Mouse (Mus musculus) gastrocnemius, postnatal 10 days (tissue): ENCODE measurements around the gene OR5BS1P. TPM values are rescaled to one million over a fixed set of nuclear protein-coding genes. Genes with fewer than 3 reads are reported as not detected.
"Not testable (repeated sequence)": the region's sequence is repeated elsewhere in the genome, so short reads cannot be mapped to it uniquely, and the experiment has no call there.

ENCODE experiments used
- DNase-seq: peaks from one replicate; pipeline ENCODE4 v3.0.0; 2021; ENCODE audit warnings: mixed read lengths
- microRNA-seq, 2 experiments: library from miRNA; unstranded; fragments of <30 nt; microRNA quantifications; one replicate each; pipeline ENCODE4 v1.2.0; 2021
- total RNA-seq, 2 experiments: library from RNA; stranded (reverse); gene quantifications; 2 replicates each; pipeline ENCODE4 v1.2.3; 2021

The OR5BS1P gene
- total RNA-seq, 2 experiments from 2014 or later: not detected

DNA sequence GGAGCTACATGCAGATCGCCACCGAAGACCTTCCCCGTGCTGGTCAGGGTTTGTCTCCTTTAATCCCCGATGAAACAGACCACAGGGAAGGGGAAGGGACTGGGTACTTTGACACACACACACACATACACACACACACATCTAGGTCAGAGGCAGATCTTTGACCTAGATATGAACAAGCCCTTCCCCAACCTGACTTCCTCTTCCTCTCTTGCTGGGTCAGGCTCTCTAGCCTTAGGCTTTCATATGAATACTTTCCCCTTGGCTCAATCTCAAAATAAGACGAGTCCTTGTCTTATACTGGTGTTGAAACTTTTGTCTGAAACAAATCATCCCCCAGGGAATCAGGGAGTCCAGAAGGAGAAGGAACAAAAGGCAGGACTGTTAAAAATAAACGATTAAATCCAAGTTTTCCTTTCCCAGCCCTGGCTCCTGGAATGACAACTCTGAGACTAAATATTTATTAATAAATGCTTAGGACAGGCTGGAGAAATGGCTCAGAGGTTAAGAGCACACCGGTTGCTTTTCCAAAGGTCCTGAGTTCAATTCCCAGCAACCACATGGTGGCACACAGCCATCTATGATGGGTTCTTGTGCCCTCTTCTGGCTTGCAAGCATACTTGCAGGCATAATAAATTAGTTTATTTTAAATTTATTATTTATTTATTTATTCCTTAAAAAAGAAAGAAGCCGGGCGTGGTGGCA lies 36.7 kb downstream of the OR5BS1P start:
- DNase-seq: no peak

DNA sequence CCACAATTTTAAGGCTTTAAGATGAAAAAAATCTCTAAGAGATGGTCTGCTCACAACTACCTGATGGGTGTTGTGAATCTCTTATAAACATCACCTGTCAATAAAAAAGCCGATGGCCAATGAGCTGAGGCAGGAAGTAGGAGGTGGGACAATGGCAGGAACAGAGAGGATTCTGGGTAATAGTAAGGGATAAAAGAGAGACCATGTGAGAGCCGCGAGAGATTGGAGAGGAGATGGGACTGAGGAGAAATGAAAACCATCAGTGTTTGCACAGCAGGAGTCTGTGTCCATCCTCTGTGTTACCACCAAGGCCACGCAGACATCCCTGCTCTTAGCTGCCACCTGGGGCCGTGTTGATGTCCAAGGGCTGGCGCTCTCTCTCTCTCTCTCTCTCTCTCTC lies 37.6 kb downstream of the OR5BS1P start:
- DNase-seq: no peak

DNA sequence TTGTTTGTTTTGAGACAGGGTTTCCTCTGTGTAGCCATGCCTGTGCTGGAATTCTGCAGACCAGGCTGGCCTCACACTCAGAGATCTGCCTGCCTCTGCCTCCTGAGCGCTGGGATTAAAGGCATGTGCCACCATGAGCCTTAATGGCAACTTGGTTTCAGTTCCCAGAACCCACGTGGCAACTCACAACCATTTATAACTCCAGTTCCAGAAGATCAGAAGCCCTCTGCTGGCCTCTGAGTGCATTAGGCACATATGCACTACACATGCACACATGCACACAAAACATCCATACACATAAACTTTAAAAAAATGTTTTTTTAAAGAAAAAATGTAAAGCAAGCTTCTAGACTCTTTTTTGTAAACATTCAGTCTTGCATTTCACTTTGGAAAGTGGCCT lies 39.7 kb downstream of the OR5BS1P start:
- DNase-seq: no peak

DNA sequence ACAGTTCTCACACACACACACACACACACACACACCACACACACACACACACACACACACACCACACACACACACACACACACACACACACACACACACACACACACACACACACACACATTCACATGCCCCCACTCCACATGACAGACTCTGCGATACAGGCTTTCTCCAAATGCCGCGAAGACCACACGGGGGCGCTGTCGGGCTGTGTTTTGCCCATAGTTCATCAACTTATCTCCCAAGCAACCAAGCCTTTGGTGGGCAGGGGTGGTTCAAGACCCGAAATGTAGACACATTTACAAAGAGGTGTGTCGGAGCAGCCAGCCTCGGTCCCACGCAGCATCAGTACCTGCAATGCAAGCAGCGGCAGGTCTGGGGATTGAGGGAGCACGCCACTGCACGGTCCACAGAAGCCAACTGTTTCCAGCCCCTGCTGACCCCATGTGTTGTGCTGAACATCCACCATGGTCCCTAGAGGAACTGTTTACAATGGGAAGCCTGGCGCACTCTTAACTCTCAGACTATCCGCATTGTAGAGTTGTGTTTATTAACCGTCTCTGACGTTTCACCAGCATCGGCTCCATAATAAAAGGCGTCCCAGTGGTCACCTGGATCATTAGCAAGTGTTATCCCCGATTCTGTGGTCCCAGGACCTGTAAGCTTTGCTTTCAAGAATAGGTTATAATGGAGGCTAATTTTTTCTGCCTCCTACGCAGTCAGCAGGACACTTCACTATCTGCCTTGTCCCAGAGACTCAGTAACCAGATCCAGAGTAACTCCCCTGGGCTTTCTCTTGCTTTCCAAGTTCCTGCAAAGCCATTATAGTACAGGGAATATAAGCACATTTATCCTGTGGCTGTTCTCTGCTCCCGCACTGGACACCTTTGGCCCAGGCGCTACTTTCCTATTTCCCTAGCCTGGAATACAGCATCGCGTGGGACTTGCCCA lies 41.0 kb downstream of the OR5BS1P start:
- peak; percentile 88 for DNase-seq

DNA sequence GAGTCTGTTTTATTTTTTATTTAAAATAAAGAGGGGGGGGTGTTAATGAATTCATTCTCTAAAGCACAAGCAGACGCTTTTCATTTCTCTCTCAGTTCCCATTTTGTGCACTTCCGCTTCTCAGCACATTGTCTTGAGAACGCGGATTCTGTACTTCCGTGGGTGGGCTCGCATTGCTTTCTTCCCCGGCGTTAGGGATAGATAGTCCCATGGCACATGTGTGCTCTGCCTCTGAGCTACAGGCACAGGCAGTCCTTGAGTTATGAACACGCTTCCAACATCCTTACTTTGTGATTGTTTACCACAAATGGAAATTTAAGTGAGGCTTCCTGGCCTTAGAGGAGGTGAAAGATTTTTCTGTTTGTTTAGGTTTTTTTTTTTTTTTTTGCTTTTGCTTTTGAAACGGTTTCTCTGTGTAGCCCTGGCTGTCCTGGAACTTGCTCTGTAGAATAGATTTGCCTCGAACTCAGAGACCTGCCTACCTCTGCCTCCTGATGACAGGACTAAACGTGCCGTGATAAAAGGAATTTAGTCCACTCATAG lies 41.8 kb downstream of the OR5BS1P start:
- no peak for DNase-seq

DNA sequence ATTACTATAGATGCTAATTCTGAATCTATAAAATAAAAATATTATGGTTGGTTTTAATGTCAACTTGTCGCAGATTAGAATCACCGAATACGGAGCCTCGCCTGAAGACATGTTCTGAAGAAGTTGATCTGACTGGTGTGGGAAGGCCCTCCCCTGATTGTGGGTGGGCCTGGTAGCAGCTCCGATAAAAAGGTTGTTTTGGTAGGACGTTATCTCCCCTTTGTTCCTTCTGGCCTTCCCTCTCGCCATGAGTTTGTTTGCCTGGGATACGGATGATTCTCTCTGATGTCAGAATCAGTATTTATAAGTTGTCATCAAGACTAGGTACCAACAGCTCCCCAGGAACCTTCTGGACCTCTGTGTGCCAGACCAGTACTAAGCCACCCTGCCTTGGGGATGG lies 42.5 kb downstream of the OR5BS1P start:
- no peak for DNase-seq

DNA sequence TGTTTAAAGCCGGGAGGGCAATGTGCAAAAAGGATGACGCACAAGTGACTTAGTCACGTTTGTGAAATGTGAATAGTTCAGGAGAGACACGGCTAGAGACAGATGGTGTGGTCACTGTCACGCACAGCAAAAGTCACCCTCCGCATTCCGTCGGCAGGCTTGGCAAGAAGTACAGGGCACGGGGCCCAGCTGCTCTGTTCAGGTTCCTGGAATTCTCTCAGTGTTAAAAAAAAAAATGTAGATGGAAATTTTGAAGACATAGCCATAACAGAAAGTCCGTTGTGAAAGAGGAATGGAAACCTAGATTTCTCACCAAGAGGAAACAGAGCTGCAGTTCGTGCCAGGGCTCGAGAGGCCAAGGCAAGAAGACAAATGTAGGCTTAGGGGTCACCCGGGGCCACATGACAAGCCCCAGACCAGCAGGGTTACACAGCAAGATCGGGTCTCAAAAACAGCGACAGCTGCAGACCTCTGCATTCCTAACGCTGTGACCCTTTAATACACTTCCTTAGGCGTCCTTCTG lies 43.2 kb downstream of the OR5BS1P start:
- DNase-seq: peak; percentile 68

DNA sequence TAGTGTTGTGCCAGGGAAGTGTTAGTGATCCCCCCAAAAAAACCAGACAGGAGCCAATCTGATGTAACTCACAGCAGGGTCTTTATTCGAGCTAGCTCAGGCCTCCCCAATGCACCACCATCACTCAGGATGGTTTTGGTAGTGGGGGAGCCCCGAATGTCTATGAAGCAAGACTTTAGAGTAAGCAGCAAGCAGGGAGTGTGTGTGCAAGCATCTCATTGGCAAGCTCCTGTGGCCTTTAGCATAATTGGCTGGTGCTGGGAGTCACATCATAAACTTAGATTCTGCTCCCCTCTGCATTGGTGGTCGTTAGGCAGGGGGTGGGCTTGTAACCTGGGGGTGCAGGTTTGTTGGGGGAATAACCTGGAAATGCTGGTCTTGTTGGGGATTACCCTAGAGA lies 44.0 kb downstream of the OR5BS1P start:
- not testable (repeated sequence) for DNase-seq

DNA sequence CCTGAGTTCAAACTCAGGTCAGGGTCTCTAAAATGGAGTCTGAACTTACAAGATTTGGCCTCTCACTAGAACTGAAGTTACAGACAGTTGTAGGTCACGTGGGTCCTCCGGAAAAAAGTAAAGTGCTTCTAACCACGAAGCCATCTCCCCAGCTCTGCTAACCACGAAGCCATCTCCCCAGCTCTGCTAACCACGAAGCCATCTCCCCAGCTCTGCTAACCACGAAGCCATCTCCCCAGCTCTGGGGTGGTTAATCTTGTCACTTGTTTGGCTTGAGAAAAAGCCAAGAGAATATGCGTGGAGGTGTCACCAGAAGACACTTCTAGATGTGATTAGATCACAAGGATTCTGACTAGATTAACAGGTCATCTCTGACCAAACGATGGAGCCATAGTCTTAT lies 44.5 kb downstream of the OR5BS1P start:
- no peak for DNase-seq

DNA sequence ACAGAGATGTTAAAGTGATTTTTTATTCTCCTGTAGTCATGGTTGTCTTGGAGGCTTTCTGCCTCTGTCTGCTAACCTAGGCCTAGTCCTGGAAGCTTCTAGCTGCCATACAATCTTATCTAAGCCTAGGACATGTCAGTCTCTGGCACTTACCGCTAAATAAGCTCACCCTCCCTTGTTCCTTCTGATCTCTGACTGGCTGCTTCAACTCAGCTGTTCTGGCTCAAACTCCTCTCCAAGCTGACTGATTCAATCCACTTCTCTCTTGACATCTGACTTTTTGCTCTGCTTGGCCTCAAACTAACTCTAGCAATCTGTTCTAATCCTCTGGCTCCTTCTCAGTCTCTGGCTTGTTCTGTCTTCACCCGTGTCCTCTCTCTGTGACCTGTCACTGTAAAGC lies 45.1 kb downstream of the OR5BS1P start:
- not testable (repeated sequence) for DNase-seq

DNA sequence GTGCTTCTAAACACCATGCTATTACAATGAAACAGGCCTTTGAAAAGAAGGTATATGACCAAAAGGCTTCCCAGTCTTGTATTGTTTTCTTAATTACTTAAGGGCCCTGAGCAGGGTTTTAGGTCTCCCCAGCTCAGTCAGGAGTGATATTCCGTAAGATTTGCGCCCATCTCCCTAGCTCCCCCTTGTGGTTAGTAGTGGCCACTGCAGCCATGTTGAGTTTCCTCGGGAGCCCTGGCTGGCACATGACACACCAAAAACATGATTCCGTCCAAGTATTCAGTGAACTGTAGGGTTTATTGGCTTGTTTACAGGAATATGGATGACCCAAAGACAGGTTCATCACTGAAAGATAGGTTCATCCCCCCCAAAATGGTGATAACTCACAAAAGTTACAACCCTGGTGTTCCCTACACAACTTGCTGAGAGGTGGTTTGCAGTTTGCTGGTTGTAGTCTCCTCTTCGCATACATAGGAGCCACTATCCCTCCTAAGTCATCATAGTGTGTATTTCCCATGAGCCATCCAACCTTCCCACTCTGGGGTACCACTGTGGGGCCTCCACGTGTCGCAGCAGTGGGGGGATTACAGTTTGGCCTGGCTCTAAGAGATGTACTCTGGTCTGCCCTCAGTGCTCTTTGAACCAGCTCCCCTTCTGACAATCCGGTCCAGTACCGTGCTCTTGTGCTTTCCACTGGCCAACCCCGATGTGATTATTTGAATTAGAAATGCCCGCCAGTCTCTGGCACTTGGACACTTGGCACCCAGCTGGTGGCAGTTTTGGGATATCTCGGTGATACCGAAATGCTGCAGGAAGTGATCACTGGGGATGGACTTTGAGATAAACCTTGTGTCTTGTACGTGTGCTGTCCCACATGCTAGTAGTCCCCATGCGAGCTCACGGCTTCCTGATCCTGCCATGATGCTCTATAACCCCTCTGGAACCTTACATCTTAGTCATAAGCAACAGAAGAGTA lies 48.0 kb downstream of the OR5BS1P start:
- peak; percentile 57 for DNase-seq

DNA sequence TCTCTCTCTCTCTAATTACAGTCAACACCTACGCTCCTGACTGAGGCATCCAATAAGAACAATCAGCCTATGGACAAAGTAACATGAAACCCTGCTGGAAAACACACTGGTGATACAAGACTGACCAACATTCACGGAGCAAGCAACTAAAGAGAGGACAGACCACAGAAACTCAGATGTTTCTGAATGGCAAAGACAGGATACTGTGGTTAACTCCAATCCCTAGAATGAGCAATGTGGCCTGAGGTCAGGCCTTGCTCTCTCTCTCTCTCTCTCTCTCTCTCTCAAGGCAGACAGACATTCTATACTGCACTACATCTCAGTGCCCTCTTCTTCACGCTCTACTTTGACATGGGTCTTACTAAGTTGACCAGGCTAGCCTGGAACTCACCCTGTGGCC lies 51.5 kb downstream of the OR5BS1P start:
- DNase-seq: no peak

DNA sequence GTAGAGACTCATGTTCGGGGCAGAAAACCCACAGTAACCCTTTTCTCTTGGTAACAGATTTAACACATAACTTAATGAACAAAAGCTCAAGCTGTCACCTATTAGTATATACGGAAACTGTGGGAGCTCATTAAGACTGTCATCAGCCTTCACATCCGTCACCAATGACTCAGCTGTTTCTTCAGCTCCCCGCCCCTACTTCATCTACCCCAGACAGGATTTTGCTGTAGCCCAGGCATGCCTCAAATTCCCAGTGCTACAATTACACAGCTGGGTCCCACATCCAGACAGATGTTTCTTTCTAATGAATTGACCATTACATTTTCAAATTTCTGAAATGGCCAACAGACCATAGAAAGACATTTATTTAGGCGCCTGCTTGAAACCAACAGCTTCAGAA lies 56.4 kb downstream of the OR5BS1P start:
- DNase-seq: no peak

DNA sequence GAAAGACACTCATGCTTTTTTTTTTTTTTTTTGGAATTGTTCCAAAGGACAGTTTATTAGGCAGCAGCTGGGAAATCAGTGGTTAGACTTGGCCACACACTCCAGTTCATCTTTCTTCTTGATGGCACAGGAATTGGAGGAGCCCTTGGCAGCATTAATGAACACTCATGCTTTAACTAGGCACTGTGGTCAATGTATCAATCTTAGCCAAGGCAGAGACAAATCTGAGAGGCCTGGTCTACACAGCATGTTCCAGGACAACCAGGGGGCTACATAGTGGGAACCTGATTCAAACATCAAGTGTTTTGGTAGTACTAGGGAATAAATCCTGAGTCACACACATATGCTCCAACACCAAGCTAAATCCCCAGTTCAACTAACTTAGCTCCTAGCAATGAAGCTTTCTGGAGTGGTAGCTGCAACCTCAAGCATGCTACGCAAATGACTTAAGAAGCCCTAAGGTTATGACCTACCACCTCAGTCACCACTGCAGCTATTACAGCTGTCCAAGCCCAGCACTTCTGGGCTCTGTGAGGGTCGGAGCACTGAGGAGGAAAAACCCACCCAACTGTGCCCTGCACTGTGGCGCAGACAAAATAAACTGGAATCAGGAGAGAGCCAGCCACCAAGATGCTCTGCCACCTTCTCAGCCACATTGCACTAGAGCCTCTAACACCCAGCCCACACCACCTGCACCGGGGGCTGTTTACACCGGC lies 57.5 kb downstream of the OR5BS1P start:
- no peak for DNase-seq

DNA sequence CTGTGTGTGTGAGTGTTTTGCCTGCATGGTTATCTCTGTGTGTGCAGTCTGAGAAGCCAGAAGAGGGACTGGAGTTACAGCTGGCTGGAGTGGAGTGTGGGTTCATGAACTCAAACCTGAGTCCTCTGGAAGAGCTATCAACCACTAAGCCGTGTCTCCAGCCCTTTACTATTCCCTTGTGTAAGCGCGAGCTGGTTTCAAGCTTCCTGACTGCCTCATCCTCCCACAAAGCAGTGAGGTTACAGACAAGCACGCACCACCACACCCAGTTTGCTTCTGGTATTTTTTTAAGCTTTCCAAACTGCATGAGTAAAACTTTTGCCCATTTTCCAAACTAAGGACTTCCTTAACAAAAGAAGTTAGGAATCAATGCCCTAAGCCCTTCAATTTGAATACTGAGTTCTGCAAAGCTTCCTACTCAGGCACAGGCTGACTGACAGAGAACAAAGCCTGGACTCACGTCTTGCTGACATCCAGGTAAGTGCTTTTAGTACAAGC lies 58.4 kb downstream of the OR5BS1P start:
- DNase-seq: no peak

Small RNA genes lying within 50 kb of the gene (microRNA-seq; reads per million reads assigned to microRNA genes)
- gene Mir1291: 1.5 to 6.7 reads per million in 2 experiments

Other genes with a start within 250 kb of the OR5BS1P start
- gene Gm44579, start 248.9 kb upstream of the OR5BS1P start, total RNA-seq: not detected
- not detected for gene Olfr287, start 248.8 kb upstream of the OR5BS1P start, total RNA-seq
- not detected for gene Olfr286, start 235.4 kb upstream of the OR5BS1P start, total RNA-seq
- not detected for gene H1fnt, start 212.6 kb upstream of the OR5BS1P start, total RNA-seq
- gene Zfp641, start 173.7 kb upstream of the OR5BS1P start, total RNA-seq: 10 to 100 TPM; 13.7 to 14.1 TPM
- gene Olfr285, start 152.5 kb upstream of the OR5BS1P start, total RNA-seq: not detected
- not detected for gene Olfr284, start 128.9 kb upstream of the OR5BS1P start, total RNA-seq
- not detected for gene Olfr283, start 89.0 kb upstream of the OR5BS1P start, total RNA-seq
- gene Olfr282, start 38.7 kb upstream of the OR5BS1P start, total RNA-seq: not detected
- gene Olfr281, start 17.3 kb upstream of the OR5BS1P start, total RNA-seq: not detected
- under 1 TPM; 0.36 to 0.54 TPM for gene Lalba, start 12.8 kb downstream of the OR5BS1P start, total RNA-seq
- gene Olfr279, start 22.5 kb downstream of the OR5BS1P start, total RNA-seq: not detected
- gene Kansl2, start 64.4 kb downstream of the OR5BS1P start, total RNA-seq: 10 to 100 TPM; 71.5 to 77.4 TPM
- 10 to 100 TPM; 21.7 to 30.4 TPM for gene Ccnt1, start 101.0 kb downstream of the OR5BS1P start, total RNA-seq
- gene 4930415O20Rik, start 101.1 kb downstream of the OR5BS1P start, total RNA-seq: not detected
- 10 to 100 TPM; 39.9 to 45.3 TPM for gene Adcy6, start 140.2 kb downstream of the OR5BS1P start, total RNA-seq
- gene Cacnb3, start 160.9 kb downstream of the OR5BS1P start, total RNA-seq: 10 to 100 TPM; 12.0 to 15.4 TPM
- 10 to 100 TPM; 53.6 to 57.6 TPM for gene Ddx23, start 193.0 kb downstream of the OR5BS1P start, total RNA-seq
- gene Rnd1, start 207.6 kb downstream of the OR5BS1P start, total RNA-seq: 1 to 10 TPM in 1 of 2 experiments, under 1 TPM in 1; 0.49 to 1.9 TPM
- not detected for gene Ccdc65, start 238.3 kb downstream of the OR5BS1P start, total RNA-seq